Mouse (Mus musculus) heart, postnatal 36 days (tissue): ENCODE measurements around the gene Cd2. TPM values are rescaled to one million over a fixed set of nuclear protein-coding genes. Genes with fewer than 3 reads are reported as not detected.
A peak's percentile ranks its signal among the peaks of the same experiment; 100 is the strongest.

Experiments used
- DNase-seq, 2 experiments: peaks; one replicate each; pipeline ENCODE4 v3.0.0; 2021 to 2022
- intact Hi-C: fragments of 180-260 bp; cut with DNase I; formaldehyde crosslinking; loops from one replicate; pipeline ENCODE4 v1.15.1; 2025
- total RNA-seq, 2 experiments: library from RNA; stranded (reverse); gene quantifications; 2 replicates each; pipeline ENCODE4 v1.2.3; 2021

Gene Cd2
- under 1 TPM; 0.43 to 0.44 TPM for total RNA-seq

DNA sequence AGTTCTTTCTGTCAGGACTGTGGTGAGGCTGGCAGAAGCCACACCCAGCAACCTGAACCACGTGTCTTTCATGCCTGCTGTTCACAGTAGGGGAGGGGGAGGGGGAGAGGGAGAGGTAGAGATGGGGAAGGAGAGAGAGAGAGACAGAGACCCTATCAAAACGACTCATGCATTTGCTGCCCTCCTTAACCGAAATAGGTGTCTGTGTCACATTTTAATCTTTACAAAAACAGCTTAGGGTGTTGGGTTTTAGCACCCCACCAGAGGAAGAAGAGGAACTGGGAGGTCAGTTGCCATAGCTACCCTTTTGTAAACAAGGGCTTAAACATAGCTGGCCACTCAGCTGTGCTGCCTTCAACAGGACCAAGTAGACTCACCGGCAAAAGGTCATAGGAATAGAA lies at the start of gene Cd2:
Gene Cd2, minus strand, starts transcription at position 29 of the 401 bp plus-strand sequence.
- intact Hi-C loops: no loop called here
- DNase-seq: no peak

DNA sequence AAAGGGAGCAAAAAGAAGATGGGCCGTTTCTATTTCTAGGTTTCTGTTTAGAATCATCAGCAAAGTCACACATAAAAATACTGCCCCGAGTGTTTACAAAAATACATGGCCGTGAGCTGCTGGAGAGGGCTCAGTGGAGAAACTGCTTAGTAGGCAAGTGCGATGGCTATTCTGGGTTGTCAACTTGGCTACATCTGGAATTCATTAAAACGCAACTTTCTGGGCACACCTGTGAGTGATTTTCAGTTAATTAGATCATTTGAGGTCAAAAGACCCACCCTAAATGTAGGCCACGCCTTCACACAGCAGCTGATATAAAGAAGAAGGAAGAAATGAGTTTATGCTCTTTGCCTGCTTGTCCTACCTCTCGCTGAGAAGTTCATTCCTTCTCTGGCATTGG lies 40.9 kb upstream of the Cd2 start:
- intact Hi-C loops: no loop called here
- DNase-seq: no peak

DNA sequence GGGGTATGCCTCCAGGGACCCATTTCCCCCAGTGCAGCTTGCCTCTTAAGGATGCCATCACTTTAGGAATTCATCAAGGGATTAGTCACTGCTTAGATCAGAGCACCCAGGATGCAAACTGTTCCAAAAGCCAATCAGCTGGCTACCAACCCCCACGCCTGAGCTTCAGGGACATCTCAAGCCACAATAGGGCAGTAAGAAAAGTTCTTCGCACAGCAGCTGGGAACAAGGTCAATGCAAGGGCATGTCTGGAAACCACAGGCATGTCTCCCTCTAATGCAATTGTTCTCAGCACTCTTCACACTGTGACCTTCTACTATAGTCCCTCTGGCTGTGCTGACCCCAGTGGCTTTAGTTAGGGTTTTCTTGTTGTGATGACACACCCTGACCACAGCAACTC lies 39.5 kb upstream of the Cd2 start:
- intact Hi-C loops: no loop called here
- no peak for DNase-seq

DNA sequence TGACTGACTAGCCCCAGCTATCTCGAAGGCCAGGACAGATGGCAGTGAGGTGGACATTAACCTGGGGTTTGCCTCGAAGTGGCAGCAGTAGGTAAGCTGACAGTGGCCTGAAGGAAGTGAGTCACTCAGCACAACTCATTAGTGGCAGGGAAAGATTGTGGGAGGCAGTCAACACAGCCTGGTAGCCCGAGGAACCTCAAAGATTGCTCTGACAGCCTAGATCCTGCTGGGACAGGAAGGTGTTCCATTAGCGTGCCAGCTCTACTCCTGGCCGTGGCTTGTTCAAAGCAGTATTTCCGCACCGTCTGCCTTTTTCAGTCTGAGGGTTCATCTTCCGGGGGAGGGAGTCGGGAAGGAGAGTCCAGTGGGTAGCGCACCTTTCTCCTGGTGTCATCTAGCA lies 34.7 kb upstream of the Cd2 start:
- no peak for DNase-seq

DNA sequence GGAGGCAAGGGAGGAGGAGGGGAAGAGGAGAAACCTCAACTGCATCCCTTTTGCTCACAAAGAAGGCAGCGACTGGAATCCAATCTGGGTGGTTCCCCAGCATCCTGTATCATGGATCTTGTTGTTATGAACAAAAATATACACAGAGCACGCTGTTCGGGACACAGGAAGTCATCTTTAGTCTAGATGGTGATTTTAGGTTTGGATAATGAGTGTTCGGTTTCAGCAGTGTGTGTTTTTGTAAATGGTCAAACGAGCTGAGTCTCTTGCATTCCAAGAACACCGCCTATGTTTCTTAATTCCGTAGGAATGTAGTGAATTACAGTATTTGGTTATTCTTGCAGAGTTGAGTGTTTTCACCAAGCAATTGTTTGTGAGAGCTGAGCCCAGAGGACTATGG lies 33.1 kb upstream of the Cd2 start:
- DNase-seq: no peak
- intact Hi-C loops: no loop called here

More for the DNA sequence above, 34.7 kb upstream of the Cd2 start:
- intact Hi-C loops: no loop called here

DNA sequence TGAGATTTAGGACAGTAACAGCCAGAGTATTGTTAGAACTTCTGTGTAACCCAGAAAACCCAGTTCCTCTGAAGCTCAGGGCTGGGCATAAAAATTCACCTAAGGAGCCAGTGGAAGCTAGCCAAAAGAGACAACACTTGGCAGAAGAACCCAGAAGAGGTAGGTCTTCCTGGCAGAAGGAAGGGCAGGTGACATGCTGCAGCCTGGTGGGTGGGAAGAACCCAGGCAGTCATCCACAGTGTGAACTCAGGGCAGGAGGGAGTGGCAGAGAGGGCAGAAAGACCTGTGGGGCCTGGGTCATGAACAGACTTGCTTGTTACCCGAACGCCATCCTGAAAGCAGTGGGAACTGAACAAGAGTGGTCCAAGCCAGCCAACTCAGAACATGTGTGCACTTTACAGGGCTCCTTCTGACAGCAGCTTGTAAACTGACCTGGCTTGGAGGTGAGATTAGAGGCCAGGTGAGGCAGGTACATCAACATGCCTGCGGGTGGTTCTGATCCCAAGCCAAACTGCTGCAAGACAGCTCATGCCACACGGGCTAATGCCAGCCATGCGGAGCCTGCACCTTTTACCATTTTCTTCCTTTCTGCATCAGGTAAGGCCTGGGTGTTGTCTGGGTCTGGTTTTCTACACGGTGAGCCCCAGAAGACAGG lies 30.9 kb upstream of the Cd2 start:
- DNase-seq: no peak
- intact Hi-C loops: loop anchor here (5.0 kb wide), 2 partner anchors 144 to 494 kb away; no protein-coding TSS in a partner anchor

DNA sequence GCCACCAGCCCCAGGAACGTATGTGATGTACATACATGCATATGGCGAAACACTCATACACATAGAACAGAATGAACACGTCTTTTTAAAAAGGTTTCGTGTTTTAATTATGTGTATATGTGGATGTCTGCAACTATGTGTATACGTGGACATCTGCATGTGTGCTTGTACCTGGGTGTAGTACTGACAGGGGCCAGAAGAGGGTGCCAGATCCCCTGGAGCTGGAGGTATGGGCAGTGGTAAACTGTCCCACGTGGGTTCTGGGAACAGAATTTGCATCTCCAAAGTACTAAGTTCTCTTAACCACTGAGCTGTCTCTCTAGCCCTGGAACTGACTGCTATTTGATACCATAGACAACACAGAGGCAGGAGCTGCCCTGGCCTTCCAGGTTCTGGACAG lies 30.4 kb upstream of the Cd2 start:
- peak in 1 of 2 experiments; percentile 36 for DNase-seq
- intact Hi-C loops: loop anchor here (5.0 kb wide), 2 partner anchors 144 to 494 kb away; no protein-coding TSS in a partner anchor

DNA sequence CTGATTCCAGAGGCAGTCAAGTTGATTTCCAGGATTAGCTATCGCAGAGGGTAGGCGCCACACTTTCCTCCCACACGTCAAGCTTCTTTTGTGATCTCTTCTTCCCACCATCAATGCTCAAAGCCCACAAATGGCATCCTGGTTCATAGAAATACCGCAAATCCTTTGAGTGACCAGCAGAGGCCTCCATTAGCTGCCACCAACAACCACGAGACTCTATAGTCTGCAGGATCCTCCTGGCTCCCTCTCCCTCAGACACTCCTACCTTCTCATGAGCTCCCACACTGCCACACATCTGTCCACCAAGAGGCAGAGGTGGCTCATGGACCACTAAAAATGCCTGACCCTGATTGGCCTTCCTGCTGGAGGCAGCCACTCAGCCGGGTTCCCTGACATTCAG lies 27.2 kb upstream of the Cd2 start:
- no peak for DNase-seq
- intact Hi-C loops: loop anchor here (5.0 kb wide), 3 partner anchors 127 to 497 kb away; no protein-coding TSS in a partner anchor

DNA sequence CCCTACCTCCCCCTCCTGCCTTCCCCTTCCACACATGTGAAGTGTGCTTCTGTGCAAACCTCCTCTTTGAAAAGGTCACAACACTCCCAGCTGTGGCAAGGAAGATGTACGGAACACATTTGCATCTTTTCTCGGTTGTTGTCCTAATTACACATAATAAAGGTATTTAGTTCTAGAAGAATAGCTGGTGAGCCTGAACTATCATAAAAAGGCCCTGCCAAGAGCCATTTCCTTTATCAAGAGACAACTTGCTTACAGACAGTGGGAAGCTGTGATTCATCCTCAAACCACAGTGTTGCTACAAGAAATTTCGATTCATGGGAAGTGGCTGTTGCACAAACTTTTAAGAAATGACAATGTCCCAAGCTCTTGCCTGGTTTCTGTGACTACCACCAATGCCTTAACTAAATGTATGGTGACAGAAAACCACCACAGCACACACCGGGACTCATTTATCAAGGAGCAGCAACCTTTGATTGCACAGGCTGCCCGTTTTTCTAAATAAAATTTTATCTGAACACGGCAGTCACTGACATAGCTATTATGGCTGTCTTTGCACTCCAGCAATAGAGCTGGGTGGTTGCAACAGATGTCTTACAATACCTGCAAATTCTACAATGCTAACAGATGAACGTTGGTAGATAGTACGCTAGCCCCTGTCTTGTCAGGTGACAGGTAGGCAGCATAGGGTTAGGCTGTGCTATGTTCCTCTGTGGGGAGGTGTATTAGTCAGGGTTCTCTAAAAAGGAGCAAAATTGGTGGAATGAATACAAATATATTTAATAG lies 25.7 kb upstream of the Cd2 start:
- DNase-seq: no peak
- intact Hi-C loops: loop anchor here (5.0 kb wide), 1 partner anchor 129 kb away; no protein-coding TSS in a partner anchor

DNA sequence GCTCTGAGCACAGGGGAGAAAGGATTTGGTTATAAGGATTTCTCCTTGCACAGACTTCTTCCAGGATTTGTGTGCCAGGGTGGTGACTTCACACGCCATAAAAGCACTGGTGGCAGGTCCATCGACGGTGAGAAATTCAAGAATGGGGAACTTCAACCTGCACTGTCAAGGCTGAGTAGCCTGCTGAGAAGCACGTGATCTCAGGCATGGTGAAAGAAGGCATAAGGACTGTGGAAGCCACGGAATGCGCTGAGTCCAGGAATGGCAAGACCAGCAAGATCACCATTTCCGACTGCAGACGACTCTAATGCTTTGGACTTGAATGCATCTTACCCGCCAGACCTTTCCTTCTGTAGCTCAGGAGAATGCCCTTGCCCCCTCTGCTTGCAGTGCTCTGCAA lies 23.2 kb upstream of the Cd2 start:
- intact Hi-C loops: loop anchor here (5.0 kb wide), 1 partner anchor 131 kb away; no protein-coding TSS in a partner anchor
- no peak for DNase-seq

DNA sequence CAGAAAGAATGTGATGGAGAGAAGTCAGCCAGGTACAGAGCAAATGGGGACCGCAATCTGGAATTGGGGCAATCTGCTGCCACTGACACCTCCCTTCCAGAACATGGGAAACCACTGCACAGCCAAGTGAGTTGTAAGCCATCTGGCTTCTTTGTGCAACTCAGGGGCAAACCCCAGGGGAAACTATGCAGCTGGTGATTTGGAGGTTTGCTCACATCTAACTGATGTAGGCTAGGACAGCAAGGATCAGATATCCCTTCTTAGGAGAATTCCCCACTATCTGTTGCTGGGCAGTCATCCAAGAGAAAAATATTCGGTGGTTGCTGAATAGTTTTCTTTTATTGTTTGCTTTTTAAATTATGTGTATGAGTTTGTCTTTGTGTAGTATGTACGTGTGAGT lies 21.9 kb upstream of the Cd2 start:
- no peak for DNase-seq
- intact Hi-C loops: loop anchor here (5.0 kb wide), 1 partner anchor 133 kb away; no protein-coding TSS in a partner anchor

DNA sequence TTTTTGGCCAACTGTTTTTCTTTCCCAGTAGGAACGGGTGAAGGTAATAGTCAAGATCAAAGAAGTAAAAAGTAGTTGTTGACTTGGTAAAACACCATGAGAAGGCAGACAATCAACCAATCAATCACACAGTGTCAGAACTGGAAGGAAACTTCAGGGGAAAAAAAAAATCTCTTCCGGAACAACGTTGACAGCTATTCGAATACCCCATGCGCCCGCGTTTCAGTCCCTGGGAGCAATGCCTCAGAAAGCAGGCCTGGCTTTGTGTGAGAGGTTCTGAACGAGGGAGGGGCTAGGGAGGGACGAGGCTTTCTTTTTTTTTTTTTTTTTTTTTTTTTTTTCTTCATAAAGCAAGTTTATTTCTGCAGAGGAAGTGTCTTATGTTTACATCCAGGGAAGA lies 18.4 kb upstream of the Cd2 start:
- DNase-seq: no peak
- intact Hi-C loops: no loop called here

DNA sequence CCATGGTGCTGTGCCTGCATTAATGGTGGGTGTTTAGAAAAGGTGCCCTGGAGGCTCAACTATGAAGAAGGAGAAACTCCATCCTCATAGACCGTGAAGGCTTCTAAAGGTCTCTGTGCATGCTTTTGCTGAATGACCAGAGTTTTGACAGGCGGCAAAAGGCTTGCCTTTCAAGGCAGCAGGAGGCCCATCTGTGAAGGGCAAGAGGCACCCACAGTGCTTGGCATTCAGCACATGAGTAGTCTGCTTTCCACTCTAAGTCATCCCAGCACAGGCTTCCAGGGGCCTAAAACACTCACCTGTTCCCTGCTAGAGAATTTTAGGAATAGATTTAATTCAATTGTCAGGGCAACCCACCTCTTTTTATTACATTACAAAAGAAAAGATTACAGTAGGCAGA lies 17.3 kb upstream of the Cd2 start:
- no peak for DNase-seq
- intact Hi-C loops: no loop called here

DNA sequence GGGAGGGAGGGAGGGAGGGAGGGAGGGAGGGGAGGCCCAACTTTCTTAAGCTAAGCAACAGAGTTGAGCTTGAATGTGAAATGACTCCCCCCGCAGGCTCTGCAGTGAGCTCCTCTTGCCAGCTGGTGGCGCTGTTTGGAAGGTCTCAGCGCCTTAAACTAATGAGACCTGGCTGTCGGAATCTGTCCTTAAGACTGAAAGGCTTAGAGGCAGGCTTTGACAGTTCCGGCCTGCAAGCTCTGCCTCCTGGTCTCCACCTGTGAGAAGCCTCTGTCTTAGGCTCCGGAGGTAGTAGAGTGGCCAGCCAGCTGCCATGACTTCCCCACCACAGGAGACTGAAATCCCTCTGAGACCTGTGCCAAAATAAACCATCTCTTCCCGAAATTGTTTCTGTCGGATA lies 16.4 kb upstream of the Cd2 start:
- peak; percentile 71 to 78 for DNase-seq
- intact Hi-C loops: loop anchor here (1.0 to 5.0 kb wide), 2 partner anchors 158 to 508 kb away; no protein-coding TSS in a partner anchor

DNA sequence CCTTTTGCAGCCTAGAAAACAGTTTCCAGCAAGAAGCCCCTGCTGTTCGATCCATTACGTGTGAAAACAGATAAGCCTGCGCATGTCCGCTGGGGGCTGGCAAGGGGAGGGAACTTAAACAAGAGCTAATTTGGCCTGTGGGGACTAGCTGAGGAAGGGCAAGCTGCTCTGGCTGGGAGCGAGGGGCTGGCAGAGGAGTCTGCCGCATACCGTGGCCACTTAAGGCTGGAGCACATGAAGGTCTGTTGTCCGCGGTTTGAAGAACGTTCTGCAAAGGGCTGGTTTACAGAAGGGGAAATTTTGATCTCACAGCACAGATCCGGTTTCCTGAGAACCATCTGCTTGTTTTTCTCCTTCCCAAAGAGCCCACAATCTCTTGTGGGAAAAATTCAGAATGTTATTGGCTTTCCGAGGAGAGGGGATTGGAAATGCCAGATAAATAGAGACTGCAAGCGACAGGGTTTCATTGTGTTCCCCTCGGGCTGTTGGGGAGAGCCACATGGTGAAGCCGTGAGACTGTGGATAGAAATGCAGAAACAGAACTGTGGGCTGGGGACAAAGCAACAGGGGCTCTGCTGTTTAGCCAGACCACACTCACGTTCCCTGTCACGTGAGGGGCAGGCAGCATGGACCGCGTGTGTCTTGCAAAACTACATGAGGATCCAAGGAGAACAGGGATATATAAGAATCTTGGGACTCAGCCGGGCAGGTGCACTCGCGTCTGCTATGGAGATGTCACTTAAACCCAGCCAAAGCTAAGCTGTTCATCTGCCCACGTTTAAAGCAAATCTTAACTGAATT lies 12.7 kb upstream of the Cd2 start:
- intact Hi-C loops: loop anchor here (5.0 kb wide), 1 partner anchor 512 kb away; no protein-coding TSS in a partner anchor

DNA sequence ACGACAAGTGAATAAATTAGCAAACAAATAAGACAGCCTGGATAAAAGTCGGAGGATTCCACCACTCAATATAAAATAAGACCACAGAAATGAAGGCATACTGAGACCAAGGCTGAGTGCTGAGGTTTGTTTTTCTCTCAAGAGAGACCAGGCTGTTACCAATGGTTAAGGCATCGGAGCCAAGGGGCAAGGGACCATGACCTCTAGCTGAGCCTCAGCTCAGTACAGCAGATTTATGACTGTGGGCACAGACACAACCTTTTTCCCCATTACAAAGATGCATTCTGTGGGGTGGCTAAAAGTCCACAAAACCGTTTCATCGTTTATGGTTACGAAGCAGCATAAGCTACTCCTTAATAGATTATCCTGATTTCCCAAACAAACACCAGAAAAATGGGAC lies 11.9 kb upstream of the Cd2 start:
- intact Hi-C loops: loop anchor here (5.0 to 10.0 kb wide), 2 partner anchors 382 to 525 kb away; no protein-coding TSS in a partner anchor
- DNase-seq: no peak

More for the DNA sequence above, 12.7 kb upstream of the Cd2 start:
- peak; percentile 39 to 48 for DNase-seq

DNA sequence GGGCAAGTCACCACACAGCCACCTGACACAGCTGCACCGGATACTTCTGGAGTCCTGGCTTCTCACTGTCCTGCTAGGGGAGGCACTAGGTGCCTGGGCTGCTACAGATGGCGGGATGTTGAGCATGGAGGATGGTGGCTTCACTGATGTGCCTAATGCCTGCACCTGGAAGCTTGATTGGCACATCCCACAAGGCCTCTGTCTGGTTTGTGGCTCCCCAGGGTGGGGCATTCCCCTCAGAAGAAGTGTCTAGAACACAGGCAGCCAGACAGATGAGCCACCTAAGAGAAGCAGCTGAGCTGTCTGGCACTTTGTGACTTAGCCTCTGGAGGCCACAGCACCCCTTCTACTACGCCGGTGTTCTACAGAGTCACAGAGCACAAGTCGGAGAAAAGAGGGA lies 9.5 kb upstream of the Cd2 start:
- intact Hi-C loops: loop anchor here (5.0 to 10.0 kb wide), 2 partner anchors 380 to 522 kb away; no protein-coding TSS in a partner anchor
- DNase-seq: no peak

DNA sequence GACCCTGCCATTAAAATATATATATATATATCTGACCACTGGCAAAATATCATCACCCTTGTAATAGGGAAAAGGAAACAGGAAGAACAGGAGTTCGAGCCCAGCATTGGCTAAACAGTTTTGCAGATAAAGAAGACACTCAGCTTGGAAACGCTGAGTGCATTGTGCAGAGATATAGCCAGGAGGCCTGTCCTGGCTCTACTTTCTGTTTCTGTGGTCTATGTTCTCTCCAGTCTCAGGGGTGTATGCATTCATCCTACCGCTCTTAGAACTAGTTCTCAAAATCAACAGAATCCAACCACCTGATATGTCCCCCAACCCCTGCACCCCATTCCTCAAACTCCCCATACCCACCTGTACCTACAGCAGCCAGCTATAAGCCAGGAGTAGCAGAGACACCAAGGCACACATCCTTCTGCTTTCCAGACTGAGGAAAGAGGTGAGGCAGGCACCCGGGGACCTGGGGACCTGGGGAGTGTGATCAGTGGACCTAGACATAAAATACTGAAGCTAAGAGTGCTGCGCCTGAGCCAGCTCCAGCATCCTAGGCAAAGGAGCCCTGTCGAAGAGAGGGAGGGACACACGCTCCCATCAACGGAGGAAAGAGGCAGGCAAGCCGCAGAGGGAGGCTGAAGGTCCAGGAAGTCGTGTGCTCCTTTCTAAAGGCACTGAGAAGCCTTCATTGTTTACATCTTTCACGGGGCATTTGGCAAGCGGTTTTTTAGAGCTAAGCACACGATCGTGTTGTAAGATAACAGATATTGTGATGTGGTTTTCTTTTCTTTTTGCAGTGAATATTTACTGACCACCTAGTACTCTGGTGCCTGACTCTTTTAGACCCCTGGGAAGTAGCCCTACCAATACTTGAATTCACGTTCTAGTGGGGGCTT lies 8.4 kb upstream of the Cd2 start:
- intact Hi-C loops: loop anchor here (1.0 to 10.0 kb wide), 4 partner anchors 133 to 521 kb away; no protein-coding TSS in a partner anchor
- no peak for DNase-seq

DNA sequence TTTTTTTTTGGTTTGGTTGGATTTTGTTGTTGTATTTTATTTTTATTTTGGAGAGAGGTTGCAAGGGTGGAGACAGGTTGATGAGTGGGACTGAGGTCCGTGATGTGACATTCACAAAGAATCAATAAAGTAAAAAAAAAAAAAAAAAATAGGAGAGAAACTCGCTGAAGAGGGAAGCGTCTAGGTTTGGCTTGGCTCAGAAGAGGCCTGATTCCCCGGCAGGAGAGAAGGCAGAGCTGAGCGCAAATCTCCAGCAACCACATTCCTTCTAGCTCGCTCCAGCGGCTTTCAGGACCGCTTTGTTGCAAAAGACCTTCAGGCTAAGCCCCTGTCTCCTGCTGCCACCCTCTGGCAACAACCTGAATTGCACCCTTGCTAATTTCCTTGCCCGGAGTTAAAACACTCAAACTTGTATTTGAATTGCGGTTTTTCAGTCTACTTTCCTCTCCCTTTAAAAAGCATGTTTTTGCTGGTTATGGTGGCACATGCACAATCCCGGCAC lies 7.7 kb upstream of the Cd2 start:
- intact Hi-C loops: loop anchor here (1.0 to 10.0 kb wide), 4 partner anchors 133 to 521 kb away; no protein-coding TSS in a partner anchor
- peak; percentile 90 to 98 for DNase-seq
